Mouse (Mus musculus): ENCODE results near the gene Rpf2.

DNA sequence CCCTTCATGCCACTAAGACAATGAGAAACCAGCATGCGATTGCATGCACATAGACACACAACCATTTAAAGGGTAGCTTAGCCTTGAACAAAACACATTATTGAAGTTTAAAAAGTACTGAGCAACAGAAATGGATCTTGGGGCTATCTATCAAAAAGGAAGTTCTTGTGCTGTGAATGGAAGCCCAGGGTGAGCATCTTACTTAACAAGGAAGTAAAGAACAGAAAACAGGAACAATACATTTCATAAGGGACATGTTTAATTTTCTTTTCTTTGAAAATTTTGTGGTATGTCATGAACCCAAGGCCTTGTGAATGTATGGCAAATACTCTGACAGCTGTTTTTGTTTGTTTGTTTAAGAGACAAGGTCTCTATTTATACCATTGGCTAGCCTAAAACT lies 17.1 kb downstream of the Rpf2 start:
- TF ChIP-seq CTCF (IDR thresholded peaks at IDR 0.05; ENCODE audit: low read depth), result no peak
- TF ChIP-seq EP300 (IDR thresholded peaks at IDR 0.05; ENCODE audit: low read depth), result no peak

Data from liver, embryonic 14.5 days (tissue).